Mouse (Mus musculus) hindbrain, postnatal 0 days (tissue): ENCODE results near the gene Pappa2. TPM values are rescaled to one million over a fixed set of nuclear protein-coding genes. Genes with fewer than 3 reads are reported as not detected.
A peak's percentile ranks its signal among the peaks of the same experiment; 100 is the strongest.

Experiments used
- ATAC-seq: fragments of 200-750 bp; cut with Nextera tagmentation; 2 replicates; pipeline ENCODE4 v1.8.0; 2017; ENCODE audit warnings: mild to moderate bottlenecking, moderate TSS enrichment, moderate library complexity
- DNase-seq: peaks from one replicate; pipeline ENCODE4 v3.0.0-alpha.2; 2015; ENCODE audit warnings: low spot score
- H3K27ac ChIP-seq: fragments of 300-500 bp; sonication (generic); 2 replicates; pipeline ENCODE4 v1.5.1; 2014; ENCODE audit warnings: mild to moderate bottlenecking
- H3K27me3 ChIP-seq: fragments of 300-500 bp; sonication (generic); 2 replicates; pipeline ENCODE4 v1.6.1; 2014; ENCODE audit warnings: low read length, mixed read lengths; ENCODE audit not compliant: insufficient read depth
- H3K36me3 ChIP-seq: fragments of 300-500 bp; sonication (generic); 2 replicates; pipeline ENCODE4 v1.6.1; 2014; ENCODE audit warnings: low read length, mixed read lengths; ENCODE audit not compliant: insufficient read depth
- H3K4me1 ChIP-seq: fragments of 300-500 bp; sonication (generic); 2 replicates; pipeline ENCODE4 v1.6.1; 2014; ENCODE audit warnings: antibody characterized with exemption, low read length, mixed read lengths; ENCODE audit not compliant: insufficient read depth
- H3K4me2 ChIP-seq: fragments of 300-500 bp; sonication (generic); 2 replicates; pipeline ENCODE4 v1.6.1; 2014; ENCODE audit warnings: low read depth, mild to moderate bottlenecking, low read length, moderate library complexity, mixed read lengths
- H3K4me3 ChIP-seq: fragments of 300-500 bp; sonication (generic); 2 replicates; pipeline ENCODE4 v1.5.1; 2014; ENCODE audit warnings: low read length
- H3K9ac ChIP-seq: fragments of 300-500 bp; sonication (generic); replicated peaks from 2 replicates; pipeline ENCODE4 v1.6.1; 2014; ENCODE audit warnings: mild to moderate bottlenecking, low read length, moderate library complexity, mixed read lengths
- H3K9me3 ChIP-seq: fragments of 300-500 bp; sonication (generic); 2 replicates; pipeline ENCODE4 v1.6.1; 2016; ENCODE audit warnings: low read length, mixed read lengths
- CTCF ChIP-seq: IDR thresholded peaks from 2 replicates; pipeline ENCODE4 v1.5.1; 2016; ENCODE audit warnings: antibody characterized with exemption, control low read depth, low read depth
- WGBS: fragments of 180-500 bp; shearing (Covaris S2); extraction: QIAGEN DNeasy Blood & Tissue Kit; methylation state at CpG from one replicate; pipeline ENCODE4 v1.1.7; 2014; 5-methylcytosine and 5-hydroxymethylcytosine counted together
- polyA plus RNA-seq: library from polyadenylated mRNA; unstranded; fragments of >200 nt; fragmentation: Nextera tagmentation; extraction: Ambion mirVana; gene quantifications from 2 replicates; pipeline ENCODE4 v1.2.1, GENCODE M21; 2015
- total RNA-seq: library from RNA; depleted of rRNA; stranded (reverse); fragments of >200 nt; gene quantifications from 2 replicates; pipeline ENCODE4 v1.2.3, GENCODE M21; 2014

Pappa2 gene
- total and polyA plus RNA-seq, 2 experiments from 2014 or later, result 0.54 to 4.6 TPM

DNA sequence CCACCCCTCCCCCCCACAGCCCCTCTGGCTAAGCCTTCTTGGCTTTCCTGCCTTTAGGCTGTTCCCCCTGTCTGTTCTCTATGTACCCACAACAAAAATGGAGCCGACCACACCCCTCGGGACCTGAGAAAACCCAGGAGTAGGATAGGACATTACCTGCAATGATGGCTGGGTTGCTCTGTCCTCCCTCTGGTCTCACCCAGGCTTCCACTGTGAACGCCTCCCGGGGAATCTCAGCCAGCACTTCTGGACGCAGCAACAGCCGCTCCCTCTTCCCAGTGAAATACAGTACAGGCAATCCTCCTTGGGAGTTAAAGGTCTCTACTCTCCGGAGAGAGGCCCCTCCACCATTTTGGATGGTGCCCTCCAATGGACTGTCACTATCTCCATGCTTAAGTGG, 23.9 kb downstream of the Pappa2 start:
- no peak for ATAC-seq
- 0 out of 2 replicates have a peak, but pooled peaks cover 3% of the 10 kb centered on the region for H3K4me1 ChIP-seq
- no peak overlapping the region for H3K27ac ChIP-seq
- no peak overlapping the region for H3K9ac ChIP-seq
- no peak overlapping the region for H3K4me2 ChIP-seq
- DNase-seq, result no peak
- H3K4me3 ChIP-seq, result no peak overlapping the region
- no peaks in the 10 kb centered on the region for H3K27me3 ChIP-seq
- WGBS, result 91% methylated on average over 7 of the region's 7 CpGs
- TF ChIP-seq CTCF, result no peak
- no peaks in the 10 kb centered on the region for H3K9me3 ChIP-seq
- H3K36me3 ChIP-seq, result no peaks in the 10 kb centered on the region

DNA sequence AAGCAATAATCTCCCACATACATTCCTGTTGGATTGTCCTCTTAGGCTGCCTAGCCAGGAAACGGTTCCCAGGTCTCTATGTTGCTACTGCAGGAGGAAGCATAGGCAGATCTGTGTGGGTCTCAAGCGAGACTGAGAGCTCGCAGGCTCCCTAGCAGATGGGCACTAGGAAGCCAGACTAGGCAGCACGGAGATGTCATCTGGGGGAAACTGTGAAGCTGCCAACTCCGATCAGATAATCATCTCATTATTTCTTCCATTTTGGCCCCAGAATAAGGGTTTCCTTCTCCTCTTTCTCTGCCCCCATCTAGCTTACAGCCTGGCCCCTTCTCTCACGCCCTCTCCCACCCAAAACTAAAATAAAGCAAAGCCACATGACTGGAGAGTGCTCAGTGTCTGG, 25.5 kb downstream of the Pappa2 start:
- no peak for DNase-seq

DNA sequence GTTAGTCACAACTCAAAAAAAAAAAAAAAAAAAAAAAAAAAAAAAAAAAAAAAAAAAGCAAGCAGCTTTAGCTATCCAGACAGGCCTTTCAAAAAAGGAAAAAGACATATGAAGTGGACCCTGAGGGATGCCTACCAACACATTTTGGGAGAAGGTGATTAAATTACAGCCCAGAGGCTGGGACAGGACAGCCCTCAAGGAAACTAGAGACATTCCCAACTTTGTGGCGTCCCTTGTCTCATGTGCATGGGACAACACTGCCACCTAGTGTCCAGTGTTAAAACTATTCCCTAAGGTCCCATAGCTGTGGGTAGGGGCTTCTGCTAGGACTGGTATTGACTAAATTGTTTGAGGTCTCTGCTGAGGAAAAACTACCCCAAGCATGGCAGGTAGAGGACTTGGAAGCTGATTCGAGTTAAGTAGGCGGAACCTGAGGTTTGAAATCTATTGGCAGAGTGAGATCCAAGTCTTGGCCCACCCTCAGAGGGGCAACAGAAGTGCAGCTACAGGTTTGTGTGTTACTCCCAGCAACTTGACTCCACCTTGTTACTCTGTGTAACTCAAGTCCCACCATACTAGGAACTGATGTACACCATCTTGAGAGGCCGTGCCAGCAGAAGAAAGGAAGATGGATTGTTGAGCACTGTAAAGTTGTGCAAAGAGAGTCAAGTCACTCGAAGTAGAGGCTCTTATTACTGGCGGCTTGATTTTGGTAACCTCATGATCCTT, 26.6 kb downstream of the Pappa2 start:
- H3K9me3 ChIP-seq, result no peaks in the 10 kb centered on the region
- 43% methylated on average over 6 of the region's 6 CpGs for WGBS
- H3K27me3 ChIP-seq, result no peaks in the 10 kb centered on the region
- H3K9ac ChIP-seq, result no peak overlapping the region
- H3K4me3 ChIP-seq, result no peak overlapping the region
- no peaks in the 10 kb centered on the region for H3K4me1 ChIP-seq
- no peak overlapping the region for H3K27ac ChIP-seq
- DNase-seq, result peak; percentile 87
- no peak overlapping the region for H3K4me2 ChIP-seq
- H3K36me3 ChIP-seq, result no peaks in the 10 kb centered on the region
- peak; percentile 91 for TF ChIP-seq CTCF
- ATAC-seq, result peak; percentile 80

More for the DNA sequence above, 25.5 kb downstream of the Pappa2 start:
- WGBS, result 62% methylated on average over 6 of the region's 6 CpGs
- Histone ChIP-seq H3K4me3 (no peak overlapping the region), H3K4me1 (no peaks in the 10 kb centered on the region), H3K4me2 (no peak overlapping the region), H3K9me3 (no peaks in the 10 kb centered on the region), H3K27ac (no peak overlapping the region), H3K9ac (no peak overlapping the region), H3K27me3 (no peaks in the 10 kb centered on the region), H3K36me3 (no peaks in the 10 kb centered on the region)
- no peak for ATAC-seq
- no peak for TF ChIP-seq CTCF

DNA sequence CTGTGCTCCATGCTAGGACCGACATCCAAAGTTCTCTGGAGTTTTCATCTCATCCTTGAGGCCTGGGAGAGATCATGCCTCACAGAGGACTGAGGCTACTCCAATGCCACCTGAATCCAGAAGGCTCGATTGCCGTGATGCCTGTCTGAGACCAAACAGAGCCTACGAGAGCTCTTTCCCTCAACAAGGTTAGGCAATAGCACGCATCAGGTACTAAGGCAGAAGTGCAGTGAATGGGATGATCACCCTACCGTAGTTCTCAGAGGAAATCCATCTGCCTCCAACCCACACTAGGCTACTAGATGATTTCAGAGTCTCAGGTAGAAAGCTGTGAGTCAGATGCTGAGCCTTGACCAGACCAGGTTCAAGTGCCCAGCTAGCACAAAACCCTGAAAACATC, 31.2 kb downstream of the Pappa2 start:
- Histone ChIP-seq H3K36me3 (no peaks in the 10 kb centered on the region), H3K4me1 (no peaks in the 10 kb centered on the region), H3K27me3 (no peaks in the 10 kb centered on the region), H3K27ac (no peak overlapping the region), H3K4me3 (no peak overlapping the region), H3K4me2 (no peak overlapping the region), H3K9me3 (no peaks in the 10 kb centered on the region), H3K9ac (no peak overlapping the region)
- no peak for DNase-seq
- ATAC-seq, result no peak
- TF ChIP-seq CTCF, result no peak
- WGBS, result 91% methylated on average over 6 of the region's 6 CpGs

DNA sequence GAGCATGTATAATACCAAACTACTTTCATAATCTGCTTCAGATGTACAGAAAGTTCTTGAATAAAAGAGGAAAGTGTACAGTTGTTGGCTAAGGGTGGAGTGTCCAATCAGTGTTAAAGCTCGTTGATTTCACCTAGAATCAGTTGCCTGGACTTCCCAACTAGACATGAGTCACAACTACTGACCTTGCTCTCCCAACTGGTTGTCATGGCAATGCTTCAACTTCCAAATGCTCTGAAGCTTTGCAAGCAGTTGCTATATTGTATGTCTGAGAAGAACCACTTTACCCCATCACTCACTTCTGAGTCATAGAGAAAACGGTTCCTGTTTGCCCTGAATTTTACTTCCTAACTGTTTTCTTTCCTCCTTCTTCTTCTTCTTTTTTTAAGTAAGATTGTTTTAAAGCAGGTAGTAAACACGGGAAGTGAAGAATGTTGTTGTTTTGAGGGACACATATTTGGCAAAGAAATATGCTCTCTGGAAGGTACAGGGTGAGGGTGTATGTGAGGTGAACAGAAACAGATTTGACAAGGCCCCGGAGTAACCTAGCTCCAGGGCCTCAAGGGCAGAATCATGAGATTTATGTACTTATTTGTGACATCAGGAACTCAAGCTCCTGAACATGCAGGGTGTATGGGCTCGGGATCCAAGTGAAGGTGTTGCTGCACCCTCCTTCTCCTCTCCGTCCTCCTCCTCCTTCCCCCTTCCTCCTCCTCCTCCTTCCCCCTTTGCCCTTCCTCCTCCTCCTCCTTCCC, 32.1 kb downstream of the Pappa2 start:
- Histone ChIP-seq H3K4me2 (no peak overlapping the region), H3K9ac (no peak overlapping the region), H3K27me3 (no peaks in the 10 kb centered on the region), H3K27ac (no peak overlapping the region), H3K36me3 (no peaks in the 10 kb centered on the region), H3K4me3 (no peak overlapping the region), H3K9me3 (no peaks in the 10 kb centered on the region), H3K4me1 (no peaks in the 10 kb centered on the region)
- no peak for TF ChIP-seq CTCF
- ATAC-seq, result no peak
- 77% methylated on average over 6 of the region's 6 CpGs for WGBS
- no peak for DNase-seq

DNA sequence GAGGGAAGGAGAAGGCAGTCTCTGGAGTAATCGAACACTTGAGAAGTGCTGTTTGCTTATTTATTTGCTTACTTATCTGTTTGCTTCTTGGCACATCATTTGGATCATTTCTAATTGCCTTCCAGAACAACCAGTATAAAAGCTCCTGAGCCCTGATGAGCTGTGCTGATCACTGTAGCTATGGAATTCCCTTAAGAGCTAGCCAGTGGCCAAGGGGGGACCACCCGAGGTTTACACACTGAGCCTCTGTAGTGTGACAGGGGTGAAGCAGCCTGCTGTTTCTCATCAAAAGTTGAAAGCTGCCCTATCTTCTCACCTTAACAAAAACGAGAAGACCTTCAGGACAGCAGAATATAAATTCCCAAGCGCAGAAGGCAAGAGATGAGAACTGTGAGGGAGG, 35.4 kb downstream of the Pappa2 start:
- Histone ChIP-seq H3K27ac (no peak overlapping the region), H3K9me3 (no peaks in the 10 kb centered on the region), H3K4me2 (no peak overlapping the region), H3K36me3 (no peaks in the 10 kb centered on the region), H3K9ac (no peak overlapping the region), H3K27me3 (no peaks in the 10 kb centered on the region), H3K4me1 (no peaks in the 10 kb centered on the region), H3K4me3 (no peak overlapping the region)
- DNase-seq, result no peak
- WGBS, result 70% methylated on average over 4 of the region's 4 CpGs
- no peak for TF ChIP-seq CTCF
- no peak for ATAC-seq

DNA sequence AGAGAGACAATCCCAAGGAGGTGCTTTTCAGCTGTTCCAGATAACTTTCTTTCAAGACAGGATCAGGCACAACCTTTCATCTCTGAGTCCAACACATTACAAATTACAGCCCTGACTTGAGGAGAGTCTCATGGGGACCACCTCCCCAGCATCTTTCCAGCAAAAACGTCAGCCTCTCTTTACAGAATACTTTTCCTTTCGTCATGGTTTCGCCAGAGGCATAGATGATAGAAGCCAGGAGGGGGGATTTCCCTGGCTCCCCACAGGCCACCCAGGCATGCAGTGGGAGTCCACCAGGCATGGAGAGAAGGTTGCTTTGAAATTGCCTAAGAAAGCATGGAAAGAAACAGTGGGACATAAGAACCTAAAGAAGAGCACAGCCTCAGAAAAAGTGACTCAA, 37.4 kb downstream of the Pappa2 start:
- DNase-seq, result no peak
- 33% methylated on average over 3 of the region's 3 CpGs for WGBS
- H3K9me3 ChIP-seq, result no peaks in the 10 kb centered on the region

More for the DNA sequence above, 37.4 kb downstream of the Pappa2 start:
- no peak for TF ChIP-seq CTCF
- no peak for ATAC-seq
- Histone ChIP-seq H3K36me3 (no peaks in the 10 kb centered on the region), H3K27ac (no peak overlapping the region), H3K4me1 (no peaks in the 10 kb centered on the region), H3K27me3 (no peaks in the 10 kb centered on the region), H3K9ac (no peak overlapping the region), H3K4me2 (no peak overlapping the region), H3K4me3 (no peak overlapping the region)
